ENCODE assay signal across 29 mouse cellular contexts in genomic region chr11:52102977-52103376, GRCm38 (mm10). TPM values are rescaled to one million over a fixed set of nuclear protein-coding genes. Genes with fewer than 3 reads are reported as not detected.
"Had no signal": no experiment of that assay in that cellular context is flagged by ENCODE, and none has a peak within 500 bp of the region (broad histone marks: within the 10 kb centered on the region; RNA-seq: fewer than 3 reads in every experiment).

No protein-coding gene starts in this region.

- H3K9ac ChIP-seq: kidney, embryonic 15.5 days; limb, embryonic 12.5 days; limb, embryonic 15.5 days; liver, embryonic 14.5 days; lung, embryonic 15.5 days; neural tube, embryonic 13.5 days had no signal

- DNase-seq: kidney, adult 11 months; kidney, adult 8-10 months; kidney, postnatal 10 days; kidney, postnatal 36 days; left cerebral cortex, postnatal 4 days; lung, adult 18-20 months; lung, postnatal 14 days; midbrain, embryonic 14.5 days; retina, postnatal 1 day; right cerebral cortex, postnatal 25 days; spleen, adult 18-20 months; thymus, adult 18-20 months; thymus, postnatal 36 days had no signal

- H3K9me3 ChIP-seq: kidney, embryonic 15.5 days; limb, embryonic 12.5 days; limb, embryonic 15.5 days; lung, embryonic 15.5 days; neural tube, embryonic 13.5 days had no signal

- H3K4me3 ChIP-seq: kidney, embryonic 15.5 days; limb, embryonic 12.5 days; limb, embryonic 15.5 days; lung, embryonic 15.5 days; neural tube, embryonic 13.5 days had no signal

- H3K27ac ChIP-seq: kidney, embryonic 15.5 days; limb, embryonic 12.5 days; limb, embryonic 15.5 days; liver, embryonic 14.5 days; lung, embryonic 15.5 days; macrophage; neural tube, embryonic 13.5 days had no signal

- H3K27me3 ChIP-seq: kidney, embryonic 15.5 days; limb, embryonic 12.5 days; limb, embryonic 15.5 days; lung, embryonic 15.5 days; neural tube, embryonic 13.5 days had no signal

- H3K4me2 ChIP-seq: kidney, embryonic 15.5 days; limb, embryonic 12.5 days; limb, embryonic 15.5 days; lung, embryonic 15.5 days; midbrain, embryonic 11.5 days; neural tube, embryonic 13.5 days had no signal

- H3K36me3 ChIP-seq: limb, embryonic 12.5 days; limb, embryonic 15.5 days; lung, embryonic 15.5 days; neural tube, embryonic 13.5 days had no signal

RNA-seq across cellular contexts. Expression of gene Olfr1373, which starts 42.4 kb away (rescaled TPM):
- total RNA-seq: layer of hippocampus, adult 8-10 months; layer of hippocampus, postnatal 10 days; left cerebral cortex, adult 8-10 months; left cerebral cortex, postnatal 14 days; left cerebral cortex, postnatal 4 days; megakaryocyte-erythroid progenitor cell, adult 5-6 weeks; neutrophil, adult 5-6 weeks had no signal
- polyA plus RNA-seq: kidney, embryonic 15.5 days; limb, embryonic 12.5 days; limb, embryonic 15.5 days; liver, embryonic 14.5 days; lung, embryonic 15.5 days; macrophage; midbrain, embryonic 11.5 days; midbrain, embryonic 14.5 days; neural tube, embryonic 13.5 days; stomach, embryonic 16.5 days; urinary bladder, adult 2 months had no signal
